Mouse (Mus musculus) v-Abl transformed pro-B cells (cell line): ENCODE data around the gene Glycam1.

Experiments
- in situ Hi-C, 2 experiments: fragments of 400-800 bp; cut with MboI; formaldehyde crosslinking; loops; one replicate each; pipeline ENCODE4 v1.15.1; 2025; ENCODE audit not compliant: unreplicated experiment in 2 of 2

Gene Glycam1

GRCm38 (mm10) chr15:103519386-103520378 is 45.2 kb downstream of the Glycam1 start:
- in situ Hi-C loops, result no loop called here

GRCm38 (mm10) chr15:103518600-103519385 is 46.1 kb downstream of the Glycam1 start:
- in situ Hi-C loops, result no loop called here

- in situ Hi-C loops, result no loop called here
These were observed 50.0 kb downstream of the Glycam1 start for GRCm38 (mm10) chr15:103514914-103515313.

- in situ Hi-C loops, result no loop called here
These were observed 50.8 kb downstream of the Glycam1 start for GRCm38 (mm10) chr15:103514119-103514518.

- in situ Hi-C loops, result no loop called here
These were observed 51.3 kb downstream of the Glycam1 start for GRCm38 (mm10) chr15:103513621-103514031.
